Mouse (Mus musculus): Measurements from ENCODE around the gene Eps8l1.

GRCm38 (mm10) chr7:4511489-4512224 is 51.2 kb downstream of the Eps8l1 start:
- TF ChIP-seq CTCF (IDR thresholded peaks at IDR 0.05; ENCODE audit: low read depth) (no peak), EP300 (optimal IDR thresholded peaks at IDR 0.05) (no peak)

All from stomach, postnatal 0 days (tissue).